Mouse (Mus musculus) limb, embryonic 14.5 days (tissue): ENCODE data around the gene Aqp1. TPM values are rescaled to one million over a fixed set of nuclear protein-coding genes. Genes with fewer than 3 reads are reported as not detected.

Experiments used
- ATAC-seq: fragments of 200-750 bp; cut with Nextera tagmentation; 2 replicates; pipeline ENCODE4 v1.8.0; 2017; ENCODE audit warnings: low read depth, moderate number of reproducible peaks, moderate TSS enrichment; ENCODE audit not compliant: low FRiP score
- DNase-seq: peaks from one replicate; pipeline ENCODE4 v3.0.0-alpha.2; 2015; ENCODE audit warnings: low spot score
- H3K27ac ChIP-seq: fragments of 300-500 bp; sonication (generic); replicated peaks from 2 replicates; pipeline ENCODE4 v1.5.1; 2014; ENCODE audit warnings: low read depth, mild to moderate bottlenecking, low read length, moderate library complexity, mixed read lengths
- H3K27me3 ChIP-seq: fragments of 300-500 bp; sonication (generic); 2 replicates; pipeline ENCODE4 v1.6.1; 2014; ENCODE audit warnings: low read length, mixed read lengths; ENCODE audit not compliant: control insufficient read depth, insufficient read depth
- H3K36me3 ChIP-seq: fragments of 300-500 bp; sonication (generic); 2 replicates; pipeline ENCODE4 v1.6.1; 2014; ENCODE audit warnings: mild to moderate bottlenecking, low read length, moderate library complexity, mixed read lengths; ENCODE audit not compliant: control insufficient read depth, insufficient read depth
- H3K4me1 ChIP-seq: fragments of 300-500 bp; sonication (generic); 2 replicates; pipeline ENCODE4 v1.6.1; 2014; ENCODE audit warnings: antibody characterized with exemption, low read length, mixed read lengths; ENCODE audit not compliant: control insufficient read depth, insufficient read depth
- H3K4me2 ChIP-seq: fragments of 300-500 bp; sonication (generic); replicated peaks from 2 replicates; pipeline ENCODE4 v1.6.1; 2014; ENCODE audit warnings: low read depth, mild to moderate bottlenecking, low read length, moderate library complexity; ENCODE audit not compliant: severe bottlenecking
- H3K4me3 ChIP-seq: fragments of 300-500 bp; sonication (generic); replicated peaks from 2 replicates; pipeline ENCODE4 v1.5.1; 2014; ENCODE audit warnings: low read length
- H3K9ac ChIP-seq: fragments of 300-500 bp; sonication (generic); 2 replicates; pipeline ENCODE4 v1.6.1; 2014; ENCODE audit warnings: mild to moderate bottlenecking, low read depth, low read length, moderate library complexity; ENCODE audit not compliant: severe bottlenecking
- H3K9me3 ChIP-seq: fragments of 300-500 bp; sonication (generic); 2 replicates; pipeline ENCODE4 v1.6.1; 2016; ENCODE audit warnings: low read length; ENCODE audit not compliant: control insufficient read depth
- POLR2A ChIP-seq: fragments of 200-500 bp; IDR thresholded peaks from 2 replicates; pipeline ENCODE4 v1.8.0; 2012; ENCODE audit warnings: inconsistent platforms, mild to moderate bottlenecking, moderate library complexity, borderline replicate concordance; ENCODE audit not compliant: insufficient read depth, insufficient read length; ENCODE audit errors: extremely low read depth
- WGBS: fragments of 180-500 bp; shearing (Covaris S2); extraction: QIAGEN DNeasy Blood & Tissue Kit; methylation state at CpG from one replicate; pipeline ENCODE4 v1.1.7; 2014; 5-methylcytosine and 5-hydroxymethylcytosine counted together
- polyA plus RNA-seq, 2 experiments: library from polyadenylated mRNA; depleted of rRNA in 1 of 2; stranded (reverse) in 1 of 2; unstranded in 1 of 2; fragments of >200 nt; fragmentation: Nextera tagmentation in 1 of 2; extraction: Ambion mirVana in 1 of 2; gene quantifications; 2 replicates each; pipeline versions ENCODE4 v1.2.1 to v1.2.3; 2012 to 2014

Aqp1 gene
- polyA plus RNA-seq, 2 experiments = 17.8 to 87.1 TPM

- no peak overlapping the region for H3K4me2 ChIP-seq
- no peak overlapping the region for H3K4me3 ChIP-seq
- H3K9ac ChIP-seq = no peak overlapping the region
- H3K27ac ChIP-seq = no peak overlapping the region
- no peaks in the 10 kb centered on the region for H3K27me3 ChIP-seq
- H3K36me3 ChIP-seq = no peaks in the 10 kb centered on the region
- DNase-seq (no peak), ATAC-seq (no peak)
- TF ChIP-seq POLR2A = no peak
- H3K4me1 ChIP-seq = no peaks in the 10 kb centered on the region
- no peaks in the 10 kb centered on the region for H3K9me3 ChIP-seq
- WGBS = 84% methylated on average over 4 of the region's 4 CpGs
Measured at GRCm38 (mm10) chr6:55377461-55377860, 41.2 kb downstream of the Aqp1 start.

GRCm38 (mm10) chr6:55379641-55380335, 43.6 kb downstream of the Aqp1 start:
- Histone ChIP-seq H3K4me1 (no peaks in the 10 kb centered on the region), H3K27ac (no peak overlapping the region), H3K4me3 (no peak overlapping the region), H3K4me2 (no peak overlapping the region), H3K27me3 (no peaks in the 10 kb centered on the region), H3K9ac (no peak overlapping the region), H3K9me3 (no peaks in the 10 kb centered on the region), H3K36me3 (no peaks in the 10 kb centered on the region)
- 44% methylated on average over 3 of the region's 3 CpGs for WGBS
- TF ChIP-seq POLR2A = no peak
- ATAC-seq (no peak), DNase-seq (no peak)

- Histone ChIP-seq H3K27me3 (no peaks in the 10 kb centered on the region), H3K9me3 (no peaks in the 10 kb centered on the region), H3K9ac (no peak overlapping the region), H3K4me2 (no peak overlapping the region), H3K27ac (no peak overlapping the region), H3K4me3 (no peak overlapping the region), H3K4me1 (no peaks in the 10 kb centered on the region), H3K36me3 (no peaks in the 10 kb centered on the region)
- no peak for ATAC-seq
- no peak for TF ChIP-seq POLR2A
- WGBS = 80% methylated on average over 4 of the region's 4 CpGs
- DNase-seq = no peak
Measured at GRCm38 (mm10) chr6:55381966-55382365, 45.7 kb downstream of the Aqp1 start.

GRCm38 (mm10) chr6:55383897-55384296, 47.7 kb downstream of the Aqp1 start:
- Histone ChIP-seq H3K36me3 (no peaks in the 10 kb centered on the region), H3K27ac (no peak overlapping the region), H3K4me2 (no peak overlapping the region), H3K4me1 (no peaks in the 10 kb centered on the region), H3K27me3 (no peaks in the 10 kb centered on the region), H3K9ac (no peak overlapping the region), H3K4me3 (no peak overlapping the region), H3K9me3 (no peaks in the 10 kb centered on the region)
- DNase-seq (peak; percentile 70), ATAC-seq (no peak)
- WGBS = 15% methylated on average over 1 of the region's 1 CpGs
- TF ChIP-seq POLR2A = no peak

GRCm38 (mm10) chr6:55384356-55384951, 48.2 kb downstream of the Aqp1 start:
- ATAC-seq (no peak), DNase-seq (no peak)
- H3K9me3 ChIP-seq = no peaks in the 10 kb centered on the region
- no peak overlapping the region for H3K4me2 ChIP-seq
- H3K27me3 ChIP-seq = no peaks in the 10 kb centered on the region
- no peak overlapping the region for H3K9ac ChIP-seq
- TF ChIP-seq POLR2A = no peak
- H3K4me3 ChIP-seq = no peak overlapping the region
- no peaks in the 10 kb centered on the region for H3K36me3 ChIP-seq
- no peak overlapping the region for H3K27ac ChIP-seq
- H3K4me1 ChIP-seq = no peaks in the 10 kb centered on the region
- WGBS = 65% methylated on average over 5 of the region's 5 CpGs
